Mouse (Mus musculus): ENCODE data around the gene Adgrf4. TPM values are rescaled to one million over a fixed set of nuclear protein-coding genes. Genes with fewer than 3 reads are reported as not detected.

Gene Adgrf4
- total and polyA plus RNA-seq, 3 experiments, result not detected

GRCm38 (mm10) chr17:42702198-42702597, 10.1 kb upstream of the Adgrf4 start:
- Histone ChIP-seq H3K79me2 (ENCODE audit: control insufficient read depth, insufficient read depth, low read length, poor library complexity) (no peaks in the 10 kb centered on the region), H3K4me3 (ENCODE audit: control insufficient read depth in 1 of 2, insufficient read depth in 1 of 2, low read depth in 2 of 2, low read length in 2 of 2) (no peak overlapping the region), H3K4me1 (ENCODE audit: control insufficient read depth in 1 of 2, insufficient read depth in 2 of 2, low read length in 2 of 2) (no peaks in the 10 kb centered on the region), H3K9ac (ENCODE audit: control insufficient read depth, low read depth, low read length, poor library complexity, severe bottlenecking) (no peak overlapping the region), H3K27me3 (ENCODE audit: control insufficient read depth in 1 of 2, insufficient read depth in 2 of 2, low read length in 2 of 2) (no peaks in the 10 kb centered on the region), H3K36me3 (ENCODE audit: control insufficient read depth in 1 of 2, insufficient read depth in 2 of 2, low read length in 2 of 2) (no peaks in the 10 kb centered on the region), H3K27ac (ENCODE audit: control insufficient read depth, low read depth, low read length) (no peak overlapping the region), H3K9me3 (replicated peaks; ENCODE audit: insufficient read depth, low read length) (no peaks in the 10 kb centered on the region)
- TF ChIP-seq ZNF384 (IDR thresholded peaks at IDR 0.05; ENCODE audit: low read depth, low read length) (no peak), SIN3A (IDR thresholded peaks at IDR 0.05; ENCODE audit: low read length) (no peak), E2F4 (IDR thresholded peaks at IDR 0.05; ENCODE audit: borderline replicate concordance, low read depth, low read length) (no peak), NELFE (IDR thresholded peaks at IDR 0.05; ENCODE audit: low read depth, low read length) (no peak), MAX (IDR thresholded peaks at IDR 0.05; ENCODE audit: low read length) (no peak), MAFK (IDR thresholded peaks at IDR 0.05; ENCODE audit: borderline replicate concordance, low read depth, low read length) (no peak), KAT2A (conservative IDR thresholded peaks at IDR 0.05; ENCODE audit: low read depth, low read length) (no peak), NRF1 (IDR thresholded peaks at IDR 0.05; ENCODE audit: insufficient read depth, low read depth, low read length, poor library complexity, severe bottlenecking) (no peak), CTCF (IDR thresholded peaks at IDR 0.05 in 2 of 3, conservative IDR thresholded peaks at IDR 0.05 in 1 of 3; ENCODE audit: control insufficient read depth in 1 of 3, insufficient read depth in 1 of 3, low read depth in 2 of 3, low read length in 3 of 3, poor library complexity in 1 of 3, severe bottlenecking in 1 of 3) (no peak), TCF12 (IDR thresholded peaks at IDR 0.05; ENCODE audit: low read depth, low read length) (no peak), ELF1 (IDR thresholded peaks at IDR 0.05; ENCODE audit: low read depth, low read length) (no peak), ETS1 (IDR thresholded peaks at IDR 0.05; ENCODE audit: low read depth, low read length) (no peak), TAL1 (IDR thresholded peaks at IDR 0.05; ENCODE audit: low read length) (no peak), CHD2 (IDR thresholded peaks at IDR 0.05; ENCODE audit: low read length) (no peak), CHD1 (IDR thresholded peaks at IDR 0.05; ENCODE audit: low read depth, low read length) (no peak), MYB (IDR thresholded peaks at IDR 0.05; ENCODE audit: low read depth, low read length) (no peak), USF1 (IDR thresholded peaks at IDR 0.05; ENCODE audit: low read depth, low read length) (no peak), GABPA (IDR thresholded peaks at IDR 0.05; ENCODE audit: low read depth, low read length) (no peak)
- no peak for DNase-seq (ENCODE audit: low read depth, low spot score)

DNA sequence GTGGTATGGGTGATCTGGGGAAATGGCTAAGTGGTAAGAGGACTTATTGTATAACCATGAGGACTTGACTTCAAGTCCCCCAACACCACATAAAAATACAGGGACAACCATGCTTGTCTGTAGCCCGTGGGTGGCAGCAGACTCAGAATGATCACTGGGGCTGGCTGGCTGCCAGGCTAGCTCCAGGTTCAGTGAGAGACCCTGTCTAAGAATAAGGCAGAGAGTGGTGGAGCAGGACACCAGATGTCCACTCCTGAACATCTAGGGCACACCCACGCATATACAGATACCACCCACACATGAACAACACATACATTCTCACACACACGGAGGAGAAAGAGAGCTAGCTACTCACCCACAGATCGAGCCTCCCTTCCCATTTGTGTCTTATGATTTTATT, 2.6 kb upstream of the Adgrf4 start:
- Histone ChIP-seq H3K27ac (ENCODE audit: control insufficient read depth, low read depth, low read length) (no peak overlapping the region), H3K79me2 (ENCODE audit: control insufficient read depth, insufficient read depth, low read length, poor library complexity) (no peaks in the 10 kb centered on the region), H3K4me3 (ENCODE audit: control insufficient read depth in 1 of 2, insufficient read depth in 1 of 2, low read depth in 2 of 2, low read length in 2 of 2) (no peak overlapping the region), H3K9me3 (replicated peaks; ENCODE audit: insufficient read depth, low read length) (no peaks in the 10 kb centered on the region), H3K9ac (ENCODE audit: control insufficient read depth, low read depth, low read length, poor library complexity, severe bottlenecking) (no peak overlapping the region), H3K4me1 (ENCODE audit: control insufficient read depth in 1 of 2, insufficient read depth in 2 of 2, low read length in 2 of 2) (no peaks in the 10 kb centered on the region), H3K27me3 (ENCODE audit: control insufficient read depth in 1 of 2, insufficient read depth in 2 of 2, low read length in 2 of 2) (no peaks in the 10 kb centered on the region), H3K36me3 (ENCODE audit: control insufficient read depth in 1 of 2, insufficient read depth in 2 of 2, low read length in 2 of 2) (no peaks in the 10 kb centered on the region)
- DNase-seq (ENCODE audit: low read depth, low spot score), result no peak
- no peak for TF ChIP-seq POLR2A (IDR thresholded peaks at IDR 0.05; ENCODE audit: control insufficient read depth in 1 of 2, insufficient read depth in 1 of 2, low read depth in 1 of 2, low read length in 2 of 2, poor library complexity in 1 of 2)
- TF ChIP-seq ETS1 (IDR thresholded peaks at IDR 0.05; ENCODE audit: low read depth, low read length), result no peak
- no peak for TF ChIP-seq ZKSCAN1 (IDR thresholded peaks at IDR 0.05; ENCODE audit: low read depth, low read length)
- TF ChIP-seq MYC (IDR thresholded peaks at IDR 0.05; ENCODE audit: low read depth, low read length), result no peak
- TF ChIP-seq ZMIZ1 (IDR thresholded peaks at IDR 0.05; ENCODE audit: low read depth, low read length), result no peak
- TF ChIP-seq RCOR1 (IDR thresholded peaks at IDR 0.05; ENCODE audit: low read depth, low read length), result no peak
- no peak for TF ChIP-seq GATA1 (IDR thresholded peaks at IDR 0.05; ENCODE audit: low read depth, low read length)
- TF ChIP-seq USF2 (IDR thresholded peaks at IDR 0.05; ENCODE audit: borderline replicate concordance in 1 of 2, insufficient read depth in 1 of 2, low read depth in 1 of 2, low read length in 2 of 2), result no peak
- TF ChIP-seq MXI1 (IDR thresholded peaks at IDR 0.05; ENCODE audit: low read depth, low read length), result no peak
- no peak for TF ChIP-seq CHD2 (IDR thresholded peaks at IDR 0.05; ENCODE audit: low read length)
- TF ChIP-seq POLR2AphosphoS5 (IDR thresholded peaks at IDR 0.05; ENCODE audit: borderline replicate concordance, low read depth, low read length), result no peak
- no peak for TF ChIP-seq TCF12 (IDR thresholded peaks at IDR 0.05; ENCODE audit: low read depth, low read length)
- TF ChIP-seq GABPA (IDR thresholded peaks at IDR 0.05; ENCODE audit: low read depth, low read length), result no peak
- no peak for TF ChIP-seq POLR2AphosphoS2 (IDR thresholded peaks at IDR 0.05; ENCODE audit: low read length)
- no peak for TF ChIP-seq CHD1 (IDR thresholded peaks at IDR 0.05; ENCODE audit: low read depth, low read length)
- TF ChIP-seq KAT2A (conservative IDR thresholded peaks at IDR 0.05; ENCODE audit: low read depth, low read length), result no peak
- TF ChIP-seq UBTF (IDR thresholded peaks at IDR 0.05; ENCODE audit: borderline replicate concordance, insufficient read depth, low read depth, low read length), result no peak
- TF ChIP-seq BHLHE40 (IDR thresholded peaks at IDR 0.05; ENCODE audit: borderline replicate concordance, low read depth, low read length), result no peak
- TF ChIP-seq NRF1 (IDR thresholded peaks at IDR 0.05; ENCODE audit: insufficient read depth, low read depth, low read length, poor library complexity, severe bottlenecking), result no peak
